Mouse (Mus musculus): Measurements from ENCODE around the gene Hspa12a. TPM values are rescaled to one million over a fixed set of nuclear protein-coding genes. Genes with fewer than 3 reads are reported as not detected.
A peak's percentile ranks its signal among the peaks of the same experiment; 100 is the strongest.

The Hspa12a gene
- total RNA-seq, 1 experiment = 2.9 TPM

DNA sequence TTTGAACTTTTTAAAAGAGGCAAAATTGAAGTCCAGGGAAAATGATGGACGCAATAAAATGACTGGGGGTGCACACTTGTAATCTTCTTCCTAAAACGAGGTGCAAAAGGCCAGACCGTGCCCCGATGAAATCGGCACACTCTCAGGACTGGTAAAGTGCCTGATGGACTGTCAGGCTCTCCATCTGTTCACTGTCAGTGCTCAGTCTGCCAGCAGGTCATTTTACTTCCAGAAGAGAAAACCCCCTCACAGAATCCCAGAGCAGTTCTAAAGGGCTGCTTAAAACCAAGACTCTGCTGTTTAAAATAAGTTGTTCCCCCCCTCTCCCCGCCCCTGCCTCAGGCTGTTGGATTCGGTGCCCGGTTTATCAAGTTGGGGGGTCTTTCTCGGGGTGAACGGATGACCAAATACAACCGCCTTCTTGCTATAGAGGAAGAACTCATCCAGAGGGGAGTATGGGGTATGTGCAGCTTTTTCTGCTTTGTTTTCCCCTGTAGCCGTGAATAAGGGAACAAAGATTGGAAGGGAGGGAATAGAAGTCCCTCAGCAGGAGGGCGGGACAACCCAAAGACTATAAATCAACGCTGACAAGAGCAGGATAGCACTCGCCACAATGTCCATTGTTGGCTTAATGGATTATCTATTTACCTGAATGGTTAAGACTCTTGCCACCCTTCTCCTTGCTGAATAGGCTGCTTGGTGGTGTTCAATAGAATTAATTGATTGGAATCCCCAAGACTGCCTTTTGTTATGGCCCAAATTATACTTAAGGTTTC is 25.5 kb upstream of the Hspa12a start:
- no peak overlapping the region for H3K9ac ChIP-seq (ENCODE audit: insufficient read depth, low read depth, low read length, poor library complexity, severe bottlenecking)
- H3K4me3 ChIP-seq (ENCODE audit: insufficient read depth in 1 of 2, low read depth in 1 of 2, low read length in 2 of 2, poor library complexity in 1 of 2, severe bottlenecking in 1 of 2) = no peak overlapping the region
- DNase-seq (ENCODE audit: low read depth, low spot score) = peak; percentile 73
- in situ Hi-C loops (cut with MboI; ENCODE audit: low sequenced_read_pairs in 2 of 2, unreplicated experiment in 2 of 2) = no loop called here
- H3K27ac ChIP-seq (ENCODE audit: insufficient read depth, low read depth, low read length, poor library complexity, severe bottlenecking) = no peak overlapping the region; the same call in 1 of the 2 replicates
- no peaks in the 10 kb centered on the region for H3K36me3 ChIP-seq (ENCODE audit: control insufficient read depth, insufficient read depth, low read length, poor library complexity, severe bottlenecking)
- TF ChIP-seq HCFC1 (IDR thresholded peaks at IDR 0.05; ENCODE audit: borderline replicate concordance, insufficient read depth, low read length) = no peak
- TF ChIP-seq CHD2 (IDR thresholded peaks at IDR 0.05; ENCODE audit: low read depth, low read length) = 0 out of 2 replicates have a peak, but pooled peaks have one; percentile 17
- no peak for TF ChIP-seq ZC3H11A (IDR thresholded peaks at IDR 0.05; ENCODE audit: borderline replicate concordance, low read depth, low read length)
- TF ChIP-seq ZNF384 (IDR thresholded peaks at IDR 0.05; ENCODE audit: low read depth, low read length) = no peak
- H3K9me3 ChIP-seq (ENCODE audit: control insufficient read depth, insufficient read depth, low read depth, low read length) = no peaks in the 10 kb centered on the region
- H3K4me1 ChIP-seq (ENCODE audit: control insufficient read depth in 2 of 2, insufficient read depth in 2 of 2, low read length in 2 of 2, poor library complexity in 1 of 2) = no peaks in the 10 kb centered on the region; a peak in 2 of 4 replicates

DNA sequence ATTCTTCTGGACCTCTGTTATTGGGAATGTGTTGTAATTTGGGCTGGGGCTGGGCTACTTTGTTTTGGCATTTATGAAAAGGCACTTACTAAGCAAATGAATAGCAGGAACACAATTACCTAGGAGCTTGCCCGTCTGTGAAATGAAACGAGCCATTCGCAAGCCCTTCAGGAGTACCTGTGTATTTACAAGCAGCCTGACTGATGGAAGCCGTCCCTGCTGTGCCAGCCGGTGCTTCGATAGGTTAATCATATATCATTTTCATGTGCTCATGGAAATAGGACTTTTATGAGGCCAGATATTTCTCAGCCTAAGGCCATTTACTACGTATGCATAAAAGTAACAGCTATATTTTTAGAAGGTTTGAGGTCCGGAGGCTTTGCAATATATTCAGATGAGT is 19.6 kb upstream of the Hspa12a start:
- Histone ChIP-seq H3K9me3 (ENCODE audit: control insufficient read depth, insufficient read depth, low read depth, low read length) (no peaks in the 10 kb centered on the region), H3K36me3 (ENCODE audit: control insufficient read depth, insufficient read depth, low read length, poor library complexity, severe bottlenecking) (no peaks in the 10 kb centered on the region), H3K4me3 (ENCODE audit: insufficient read depth in 1 of 2, low read depth in 1 of 2, low read length in 2 of 2, poor library complexity in 1 of 2, severe bottlenecking in 1 of 2) (no peak overlapping the region), H3K4me1 (ENCODE audit: control insufficient read depth in 2 of 2, insufficient read depth in 2 of 2, low read length in 2 of 2, poor library complexity in 1 of 2) (peaks cover 0 to 5% of the 10 kb centered on the region in 2 experiments; a peak in 3 of 4 replicates), H3K27ac (ENCODE audit: insufficient read depth, low read depth, low read length, poor library complexity, severe bottlenecking) (no peak overlapping the region), H3K9ac (ENCODE audit: insufficient read depth, low read depth, low read length, poor library complexity, severe bottlenecking) (no peak overlapping the region)
- in situ Hi-C loops (cut with MboI; ENCODE audit: low sequenced_read_pairs in 2 of 2, unreplicated experiment in 2 of 2) = no loop called here
- DNase-seq (ENCODE audit: low read depth, low spot score) = no peak
- no peak for TF ChIP-seq ZNF384 (IDR thresholded peaks at IDR 0.05; ENCODE audit: low read depth, low read length)
- no peak for TF ChIP-seq CHD2 (IDR thresholded peaks at IDR 0.05; ENCODE audit: low read depth, low read length)
- TF ChIP-seq ZC3H11A (IDR thresholded peaks at IDR 0.05; ENCODE audit: borderline replicate concordance, low read depth, low read length) = no peak
- TF ChIP-seq HCFC1 (IDR thresholded peaks at IDR 0.05; ENCODE audit: borderline replicate concordance, insufficient read depth, low read length) = no peak
- TF ChIP-seq MAFK (IDR thresholded peaks at IDR 0.05; ENCODE audit: insufficient read depth, low read depth, low read length) = no peak

DNA sequence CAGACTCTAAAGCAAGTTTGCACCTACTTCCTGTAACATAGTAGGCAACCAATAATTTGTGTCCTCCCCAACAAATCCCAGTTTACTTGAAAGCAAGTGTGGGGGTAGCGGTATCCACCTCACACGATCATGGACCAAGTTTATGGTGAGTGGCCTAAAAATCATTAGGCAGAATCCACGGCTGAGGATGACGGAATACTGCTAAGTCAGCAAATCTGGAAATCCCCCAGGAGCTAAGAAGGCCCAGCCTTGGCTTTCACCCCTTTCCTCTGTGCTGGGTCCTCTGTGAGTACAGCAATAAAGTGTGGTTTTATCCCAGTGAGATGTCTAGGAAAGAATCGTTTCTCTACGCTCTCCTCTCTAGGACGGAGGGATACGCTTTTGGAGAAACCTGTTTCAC is 11.3 kb upstream of the Hspa12a start:
- DNase-seq (ENCODE audit: low read depth, low spot score) = no peak
- Histone ChIP-seq H3K36me3 (ENCODE audit: control insufficient read depth, insufficient read depth, low read length, poor library complexity, severe bottlenecking) (no peaks in the 10 kb centered on the region), H3K9ac (ENCODE audit: insufficient read depth, low read depth, low read length, poor library complexity, severe bottlenecking) (no peak overlapping the region), H3K4me1 (ENCODE audit: control insufficient read depth in 2 of 2, insufficient read depth in 2 of 2, low read length in 2 of 2, poor library complexity in 1 of 2) (peaks cover 0 to 2% of the 10 kb centered on the region in 2 experiments; a peak in 1 of 4 replicates), H3K27ac (ENCODE audit: insufficient read depth, low read depth, low read length, poor library complexity, severe bottlenecking) (no peak overlapping the region; the same call in 1 of the 2 replicates), H3K9me3 (ENCODE audit: control insufficient read depth, insufficient read depth, low read depth, low read length) (no peaks in the 10 kb centered on the region), H3K4me3 (ENCODE audit: insufficient read depth in 1 of 2, low read depth in 1 of 2, low read length in 2 of 2, poor library complexity in 1 of 2, severe bottlenecking in 1 of 2) (no peak overlapping the region)
- no peak for TF ChIP-seq CHD2 (IDR thresholded peaks at IDR 0.05; ENCODE audit: low read depth, low read length)
- no peak for TF ChIP-seq ZC3H11A (IDR thresholded peaks at IDR 0.05; ENCODE audit: borderline replicate concordance, low read depth, low read length)
- TF ChIP-seq HCFC1 (IDR thresholded peaks at IDR 0.05; ENCODE audit: borderline replicate concordance, insufficient read depth, low read length) = no peak
- peak; percentile 88 for TF ChIP-seq MAFK (IDR thresholded peaks at IDR 0.05; ENCODE audit: insufficient read depth, low read depth, low read length)
- in situ Hi-C loops (cut with MboI; ENCODE audit: low sequenced_read_pairs in 2 of 2, unreplicated experiment in 2 of 2) = no loop called here

- Histone ChIP-seq H3K4me3 (ENCODE audit: insufficient read depth in 1 of 2, low read depth in 1 of 2, low read length in 2 of 2, poor library complexity in 1 of 2, severe bottlenecking in 1 of 2) (no peak overlapping the region), H3K36me3 (ENCODE audit: control insufficient read depth, insufficient read depth, low read length, poor library complexity, severe bottlenecking) (no peaks in the 10 kb centered on the region), H3K4me1 (ENCODE audit: control insufficient read depth in 2 of 2, insufficient read depth in 2 of 2, low read length in 2 of 2, poor library complexity in 1 of 2) (peaks cover 0 to 2% of the 10 kb centered on the region in 2 experiments; a peak in 1 of 4 replicates), H3K9me3 (ENCODE audit: control insufficient read depth, insufficient read depth, low read depth, low read length) (no peaks in the 10 kb centered on the region), H3K27ac (ENCODE audit: insufficient read depth, low read depth, low read length, poor library complexity, severe bottlenecking) (no peak overlapping the region), H3K9ac (ENCODE audit: insufficient read depth, low read depth, low read length, poor library complexity, severe bottlenecking) (no peak overlapping the region)
- in situ Hi-C loops (cut with MboI; ENCODE audit: low sequenced_read_pairs in 2 of 2, unreplicated experiment in 2 of 2) = no loop called here
- TF ChIP-seq ZC3H11A (IDR thresholded peaks at IDR 0.05; ENCODE audit: borderline replicate concordance, low read depth, low read length) (no peak), HCFC1 (IDR thresholded peaks at IDR 0.05; ENCODE audit: borderline replicate concordance, insufficient read depth, low read length) (no peak), MAFK (IDR thresholded peaks at IDR 0.05; ENCODE audit: insufficient read depth, low read depth, low read length) (no peak), CHD2 (IDR thresholded peaks at IDR 0.05; ENCODE audit: low read depth, low read length) (no peak), ZNF384 (IDR thresholded peaks at IDR 0.05; ENCODE audit: low read depth, low read length) (no peak)
- no peak for DNase-seq (ENCODE audit: low read depth, low spot score)
These were observed 8.8 kb upstream of the Hspa12a start for GRCm38 (mm10) chr19:58952236-58952635.
